Mouse (Mus musculus) embryonic facial prominence, embryonic 11.5 days (tissue): Measurements from ENCODE around the gene Kansl1. TPM values are rescaled to one million over a fixed set of nuclear protein-coding genes. Genes with fewer than 3 reads are reported as not detected.
A peak's percentile ranks its signal among the peaks of the same experiment; 100 is the strongest.

Experiments used
- ATAC-seq: fragments of 200-750 bp; cut with Nextera tagmentation; replicated peaks from 2 replicates; pipeline ENCODE4 v1.8.0; 2017; ENCODE audit warnings: low read depth; ENCODE audit not compliant: insufficient number of reproducible peaks, low FRiP score, low TSS enrichment
- DNase-seq: peaks from one replicate; pipeline ENCODE4 v3.0.0-alpha.2; 2015; ENCODE audit warnings: low spot score
- H3K27ac ChIP-seq: fragments of 300-500 bp; sonication (generic); replicated peaks from 2 replicates; pipeline ENCODE4 v1.5.1; 2014; ENCODE audit warnings: mild to moderate bottlenecking, low read depth, low read length, control low read depth
- H3K27me3 ChIP-seq: fragments of 300-500 bp; sonication (generic); 2 replicates; pipeline ENCODE4 v1.6.1; 2014; ENCODE audit warnings: mild to moderate bottlenecking, low read length, moderate library complexity, mixed read lengths; ENCODE audit not compliant: control insufficient read depth, insufficient read depth
- H3K36me3 ChIP-seq: fragments of 300-500 bp; sonication (generic); replicated peaks from 2 replicates; pipeline ENCODE4 v1.6.1; 2014; ENCODE audit warnings: low read depth, mild to moderate bottlenecking, low read length, moderate library complexity, mixed read lengths; ENCODE audit not compliant: control insufficient read depth, insufficient read depth
- H3K4me1 ChIP-seq: fragments of 300-500 bp; sonication (generic); 2 replicates; pipeline ENCODE4 v1.6.1; 2014; ENCODE audit warnings: low read length, mixed read lengths; ENCODE audit not compliant: control insufficient read depth, insufficient read depth
- H3K4me2 ChIP-seq: fragments of 300-500 bp; sonication (generic); 2 replicates; pipeline ENCODE4 v1.6.1; 2014; ENCODE audit warnings: low read depth, mild to moderate bottlenecking, control low read depth, low read length, moderate library complexity
- H3K4me3 ChIP-seq: fragments of 300-500 bp; sonication (generic); 2 replicates; pipeline ENCODE4 v1.5.1; 2014; ENCODE audit warnings: low read depth, low read length, control low read depth
- H3K9ac ChIP-seq: fragments of 300-500 bp; sonication (generic); replicated peaks from 2 replicates; pipeline ENCODE4 v1.6.1; 2014; ENCODE audit warnings: mild to moderate bottlenecking, control low read depth, low read length
- H3K9me3 ChIP-seq: fragments of 300-500 bp; sonication (generic); replicated peaks from 2 replicates; pipeline ENCODE4 v1.6.1; 2016; ENCODE audit warnings: mild to moderate bottlenecking, low read length, inconsistent platforms, mixed read lengths; ENCODE audit not compliant: control insufficient read depth
- WGBS: fragments of 180-500 bp; shearing (Covaris S2); extraction: QIAGEN DNeasy Blood & Tissue Kit; methylation state at CpG from one replicate; pipeline ENCODE4 v1.1.7; 2014; 5-methylcytosine and 5-hydroxymethylcytosine counted together
- polyA plus RNA-seq: library from polyadenylated mRNA; unstranded; fragments of >200 nt; fragmentation: Nextera tagmentation; extraction: Ambion mirVana; gene quantifications from 2 replicates; pipeline ENCODE4 v1.2.1, GENCODE M21; 2014

Kansl1 gene
- polyA plus RNA-seq, 1 experiment from 2014 or later = 33.3 TPM

DNA sequence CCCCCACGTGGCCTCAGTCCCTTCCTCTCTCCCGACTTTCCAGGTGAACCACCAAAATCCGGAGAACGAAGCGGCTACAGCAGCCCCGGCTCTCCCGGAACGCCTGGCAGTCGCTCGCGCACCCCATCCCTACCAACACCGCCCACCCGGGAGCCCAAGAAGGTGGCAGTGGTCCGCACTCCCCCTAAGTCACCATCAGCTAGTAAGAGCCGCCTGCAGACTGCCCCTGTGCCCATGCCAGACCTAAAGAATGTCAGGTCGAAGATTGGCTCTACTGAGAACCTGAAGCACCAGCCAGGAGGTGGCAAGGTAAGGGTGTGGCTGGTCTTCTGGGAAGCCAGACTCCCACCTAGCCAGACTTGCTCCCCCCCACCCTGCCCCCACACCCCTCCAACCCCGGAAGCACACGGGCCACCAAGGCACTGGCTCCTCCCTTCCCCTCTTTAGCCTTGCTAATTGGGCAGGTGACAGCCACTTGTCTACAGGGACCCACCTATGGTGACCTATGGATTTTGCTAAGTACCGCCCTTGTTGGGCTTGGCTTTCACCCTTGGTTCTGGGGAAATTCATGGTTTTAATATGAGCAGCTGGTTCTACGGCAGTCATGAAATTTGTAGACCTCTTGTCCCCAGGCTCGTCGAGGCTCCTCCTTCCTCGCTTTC lies 158.3 kb downstream of the Kansl1 start:
- WGBS = 15% methylated on average over 23 of the region's 23 CpGs
- Histone ChIP-seq H3K36me3 (no peaks in the 10 kb centered on the region), H3K9me3 (no peaks in the 10 kb centered on the region), H3K4me3 (no peak overlapping the region), H3K9ac (no peak overlapping the region), H3K4me1 (no peaks in the 10 kb centered on the region), H3K4me2 (no peak overlapping the region), H3K27ac (no peak overlapping the region), H3K27me3 (peaks cover 4% of the 10 kb centered on the region)
- ATAC-seq (no peak), DNase-seq (no peak)

DNA sequence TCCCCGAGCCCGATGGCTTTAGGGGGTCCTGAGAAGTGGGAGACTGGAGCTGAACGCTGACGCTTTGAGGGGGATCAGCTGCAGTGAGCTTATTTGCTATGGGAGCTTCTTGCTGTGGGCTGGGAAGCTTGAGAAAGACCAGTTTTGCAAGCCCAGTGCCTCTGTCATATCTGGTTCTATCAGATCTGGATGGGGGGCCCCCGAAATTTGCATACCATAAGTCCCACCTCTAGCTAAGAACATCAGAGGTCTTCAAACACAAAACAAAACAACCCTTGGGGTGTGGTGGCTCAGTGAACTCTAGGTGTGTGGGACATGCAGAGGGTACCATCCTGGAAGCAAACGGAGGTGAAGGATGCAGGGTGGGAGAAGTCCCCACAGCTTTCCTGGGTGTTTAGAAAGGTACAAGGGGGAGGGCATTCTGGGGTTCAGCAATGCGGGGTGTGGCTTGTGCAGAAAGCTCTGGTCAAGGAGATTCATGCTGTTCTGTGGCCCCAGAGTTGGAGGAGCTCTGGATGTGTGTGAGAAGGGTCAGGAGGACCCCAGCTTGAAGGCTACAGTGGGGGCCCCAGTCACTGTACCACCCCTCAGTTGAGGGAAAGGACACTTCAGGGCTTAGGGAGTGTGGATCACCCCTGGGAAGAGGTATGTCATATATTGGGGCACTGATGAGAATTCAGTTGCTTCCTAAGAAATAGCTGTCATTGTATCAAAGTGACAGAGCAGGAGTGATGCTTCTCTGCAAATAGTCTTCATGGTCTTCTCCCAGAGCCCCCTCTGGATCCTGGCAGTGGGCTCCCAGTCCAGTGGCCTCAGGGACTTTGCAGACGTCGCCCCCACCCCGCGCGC lies 159.1 kb downstream of the Kansl1 start:
- peaks cover 4% of the 10 kb centered on the region for H3K27me3 ChIP-seq
- no peak overlapping the region for H3K27ac ChIP-seq
- no peak overlapping the region for H3K4me3 ChIP-seq
- H3K9me3 ChIP-seq = no peaks in the 10 kb centered on the region
- H3K4me2 ChIP-seq = no peak overlapping the region
- no peaks in the 10 kb centered on the region for H3K36me3 ChIP-seq
- H3K9ac ChIP-seq = no peak overlapping the region
- ATAC-seq (no peak), DNase-seq (no peak)
- 33% methylated on average over 12 of the region's 12 CpGs for WGBS
- no peaks in the 10 kb centered on the region for H3K4me1 ChIP-seq

DNA sequence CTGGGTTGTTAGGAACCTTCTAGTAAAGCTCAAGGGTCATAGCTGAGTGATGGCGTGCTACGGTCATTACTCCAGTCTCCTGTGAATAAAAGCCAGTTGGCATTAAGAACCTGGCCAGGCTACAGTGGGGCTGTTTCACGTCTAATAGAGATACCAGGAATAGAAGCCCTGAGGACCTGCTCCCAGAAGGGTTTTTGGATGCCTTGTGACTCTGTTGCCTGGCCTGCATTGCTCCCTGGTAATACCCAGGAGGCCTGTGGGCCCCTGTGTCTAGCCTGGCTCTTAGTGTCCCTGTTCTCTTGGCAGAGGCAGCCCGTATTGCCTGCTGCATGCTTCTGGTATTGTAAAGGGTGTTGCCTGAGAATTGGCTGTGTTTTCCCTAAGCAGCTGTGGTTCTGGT lies 161.5 kb downstream of the Kansl1 start:
- H3K27ac ChIP-seq = no peak overlapping the region
- WGBS = 78% methylated on average over 4 of the region's 4 CpGs
- H3K4me1 ChIP-seq = no peaks in the 10 kb centered on the region
- ATAC-seq (no peak), DNase-seq (no peak)
- H3K4me2 ChIP-seq = no peak overlapping the region
- no peaks in the 10 kb centered on the region for H3K9me3 ChIP-seq
- H3K27me3 ChIP-seq = peaks cover 4% of the 10 kb centered on the region
- no peaks in the 10 kb centered on the region for H3K36me3 ChIP-seq
- H3K9ac ChIP-seq = no peak overlapping the region
- H3K4me3 ChIP-seq = no peak overlapping the region

DNA sequence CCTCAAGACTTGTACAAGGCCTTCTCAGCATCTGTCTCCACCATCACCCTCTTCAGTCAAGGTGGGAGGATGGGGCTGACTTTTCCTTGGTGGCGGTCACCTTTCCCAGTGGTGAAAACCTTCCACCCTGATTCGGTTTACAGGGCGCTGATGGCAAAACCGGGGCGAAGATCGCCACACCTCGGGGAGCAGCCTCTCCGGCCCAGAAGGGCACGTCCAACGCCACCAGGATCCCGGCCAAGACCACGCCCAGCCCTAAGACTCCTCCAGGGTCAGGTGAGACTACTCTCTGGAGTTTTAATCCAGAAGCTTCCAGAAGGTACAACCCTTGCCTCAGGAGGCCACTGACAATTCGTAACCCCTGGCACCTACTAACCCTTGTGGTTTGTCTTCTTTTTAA lies 162.2 kb downstream of the Kansl1 start:
- Histone ChIP-seq H3K4me1 (no peaks in the 10 kb centered on the region), H3K27me3 (peaks cover 4% of the 10 kb centered on the region), H3K27ac (no peak overlapping the region), H3K9ac (no peak overlapping the region), H3K36me3 (no peaks in the 10 kb centered on the region), H3K4me2 (no peak overlapping the region), H3K4me3 (no peak overlapping the region), H3K9me3 (no peaks in the 10 kb centered on the region)
- WGBS = 90% methylated on average over 13 of the region's 13 CpGs
- ATAC-seq = no peak
- no peak for DNase-seq

DNA sequence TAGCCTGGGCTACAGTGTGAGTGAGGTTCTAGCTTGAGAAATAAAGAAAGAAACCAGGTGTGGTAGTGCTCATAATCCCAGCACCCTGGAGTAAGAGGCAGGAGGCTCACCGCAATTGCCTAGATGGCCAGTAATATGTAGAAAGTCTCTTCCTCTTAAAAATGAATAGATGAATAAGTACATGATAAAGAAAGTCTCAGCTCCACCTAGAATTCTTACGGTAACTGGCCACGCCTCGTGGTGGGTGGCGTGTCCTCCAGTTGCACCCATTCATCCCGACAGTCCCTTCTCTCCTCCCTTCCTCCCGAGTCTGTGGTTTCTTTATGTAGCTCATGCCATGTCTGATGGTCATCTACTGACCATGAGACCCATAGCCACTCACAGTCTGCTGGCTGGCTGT lies 162.9 kb downstream of the Kansl1 start:
- no peak overlapping the region for H3K4me2 ChIP-seq
- ATAC-seq = no peak
- H3K27ac ChIP-seq = no peak overlapping the region
- H3K4me1 ChIP-seq = no peaks in the 10 kb centered on the region
- H3K9me3 ChIP-seq = no peaks in the 10 kb centered on the region
- H3K4me3 ChIP-seq = no peak overlapping the region
- peaks cover 4% of the 10 kb centered on the region for H3K27me3 ChIP-seq
- H3K36me3 ChIP-seq = no peaks in the 10 kb centered on the region
- 95% methylated on average over 7 of the region's 7 CpGs for WGBS
- DNase-seq = no peak
- H3K9ac ChIP-seq = no peak overlapping the region

DNA sequence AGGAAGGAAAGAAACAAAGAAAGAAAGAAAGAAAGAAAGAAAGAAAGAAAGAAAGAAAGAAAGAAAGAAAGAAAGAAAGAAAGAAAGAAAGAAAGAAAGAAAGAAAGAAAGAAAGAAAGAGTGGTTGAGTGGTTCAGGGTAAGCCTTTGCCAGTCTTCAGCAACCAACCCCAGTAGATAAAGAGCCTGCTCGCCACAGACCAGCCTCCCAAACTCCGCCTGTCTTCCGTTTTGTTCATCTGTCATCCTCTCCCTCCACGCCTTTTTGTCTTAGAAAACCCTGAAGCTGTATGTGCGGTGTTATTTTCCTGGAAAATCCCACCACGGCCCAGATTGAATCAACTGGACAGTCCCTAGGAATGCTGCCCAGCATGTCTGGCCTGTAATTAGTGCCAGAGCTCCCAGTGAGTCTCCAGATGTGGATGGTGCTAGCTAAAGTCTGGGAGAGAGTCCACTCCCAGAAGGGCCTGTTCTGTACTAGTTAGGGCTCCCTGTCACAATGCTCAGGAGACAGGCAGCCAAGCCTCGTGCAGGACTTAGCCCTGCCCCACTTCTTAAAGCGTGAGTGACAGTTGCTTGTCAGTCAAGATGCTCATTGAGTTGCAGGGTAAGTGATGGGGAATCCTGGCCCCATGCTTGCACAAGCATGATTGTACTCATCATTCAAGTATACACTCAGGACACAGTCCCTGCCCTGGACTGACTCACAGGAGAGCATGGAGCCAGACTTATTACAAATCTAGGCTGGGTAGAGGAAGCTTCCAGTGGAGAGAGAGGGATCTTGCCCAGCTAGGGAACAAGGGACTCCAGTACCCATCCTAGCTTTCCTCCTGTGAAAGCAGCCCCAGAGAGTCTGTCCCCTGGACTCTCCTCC lies 165.3 kb downstream of the Kansl1 start:
- Histone ChIP-seq H3K9ac (no peak overlapping the region), H3K4me1 (no peaks in the 10 kb centered on the region), H3K36me3 (no peaks in the 10 kb centered on the region), H3K9me3 (no peaks in the 10 kb centered on the region), H3K27ac (no peak overlapping the region), H3K27me3 (no peaks in the 10 kb centered on the region), H3K4me3 (no peak overlapping the region), H3K4me2 (no peak overlapping the region)
- DNase-seq (peak; percentile 72), ATAC-seq (no peak)
- 25% methylated on average over 8 of the region's 8 CpGs for WGBS

DNA sequence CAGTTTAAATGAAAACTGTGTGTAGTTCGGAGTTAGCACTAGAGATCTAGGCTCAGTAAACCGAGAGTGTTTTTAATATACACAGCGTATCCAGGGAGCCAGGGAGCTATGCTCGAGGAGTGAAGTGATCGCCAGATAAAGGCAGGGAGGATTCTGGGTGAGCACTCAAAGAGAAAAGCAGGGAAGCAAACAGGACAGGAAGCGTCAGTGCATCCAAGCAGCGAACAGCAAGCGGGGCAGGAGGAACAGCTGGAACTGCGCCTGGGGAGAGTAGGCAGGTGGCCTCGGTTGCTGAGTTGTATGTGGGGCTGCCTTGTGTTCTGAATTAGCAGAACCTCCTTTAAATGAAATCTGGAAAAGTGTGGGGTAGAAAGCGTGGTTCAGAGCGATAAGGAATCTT lies 166.0 kb downstream of the Kansl1 start:
- no peak for ATAC-seq
- Histone ChIP-seq H3K9ac (no peak overlapping the region), H3K9me3 (no peaks in the 10 kb centered on the region), H3K4me2 (no peak overlapping the region), H3K4me3 (no peak overlapping the region), H3K27me3 (no peaks in the 10 kb centered on the region), H3K4me1 (no peaks in the 10 kb centered on the region), H3K27ac (no peak overlapping the region), H3K36me3 (no peaks in the 10 kb centered on the region)
- DNase-seq = peak; percentile 45
- 52% methylated on average over 12 of the region's 12 CpGs for WGBS
